Mouse (Mus musculus) T-helper 2 cell (primary cell): ENCODE results near the gene Rnf38.

Experiments used
- in situ Hi-C: fragments of 300-600 bp; cut with MboI, MseI; formaldehyde crosslinking; loops from one replicate; pipeline ENCODE4 v1.15.1; 2025; ENCODE audit warnings: high pct_unique_total_duplicates

Rnf38 gene

DNA sequence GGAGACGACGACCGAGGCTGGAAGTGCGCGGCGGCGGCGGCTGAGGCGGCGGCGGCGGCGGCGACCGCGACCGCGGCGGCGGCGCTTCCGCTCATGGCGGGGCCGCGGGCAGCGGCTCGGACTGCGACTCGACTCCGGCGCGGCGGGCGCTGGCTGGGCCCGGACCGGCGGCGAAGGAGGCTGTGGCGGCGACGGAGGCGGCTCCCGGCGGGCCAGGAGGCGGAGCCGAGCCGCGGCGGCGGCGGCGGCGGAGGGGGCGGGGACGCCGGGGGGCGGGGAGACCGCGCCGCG is at the start of gene Rnf38:
Rnf38 (minus strand) TSS at position 77 of the 291 bp plus-strand sequence.
- in situ Hi-C loops, result no loop called here

- in situ Hi-C loops, result no loop called here
These were observed 48.1 kb upstream of the Rnf38 start for GRCm38 (mm10) chr4:44281597-44282265.

DNA sequence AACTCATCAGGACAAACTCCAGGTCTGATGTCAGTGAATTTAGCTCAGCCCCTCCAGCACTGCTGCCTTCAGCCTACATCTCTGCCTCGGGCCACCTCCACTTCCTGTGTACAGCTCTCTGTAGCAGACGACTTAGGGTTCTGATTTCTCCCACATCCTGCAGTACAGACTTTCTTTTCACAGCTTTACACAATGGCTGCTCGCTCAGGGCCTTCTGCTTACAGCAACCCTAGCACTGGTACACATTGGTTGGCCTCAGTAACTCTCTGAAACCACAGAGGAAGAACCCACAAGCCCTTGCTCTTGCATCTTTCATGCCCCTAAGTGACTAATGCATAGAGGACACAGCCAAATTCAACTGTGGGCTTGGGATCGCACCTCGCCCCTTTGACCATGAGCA is 37.5 kb upstream of the Rnf38 start:
- in situ Hi-C loops, result no loop called here

- in situ Hi-C loops, result no loop called here
These were observed 35.8 kb upstream of the Rnf38 start for GRCm38 (mm10) chr4:44269376-44269817.

- in situ Hi-C loops, result no loop called here
These were observed 33.8 kb upstream of the Rnf38 start for GRCm38 (mm10) chr4:44267437-44267836.

- in situ Hi-C loops, result no loop called here
These were observed 31.9 kb upstream of the Rnf38 start for GRCm38 (mm10) chr4:44265500-44265899.

DNA sequence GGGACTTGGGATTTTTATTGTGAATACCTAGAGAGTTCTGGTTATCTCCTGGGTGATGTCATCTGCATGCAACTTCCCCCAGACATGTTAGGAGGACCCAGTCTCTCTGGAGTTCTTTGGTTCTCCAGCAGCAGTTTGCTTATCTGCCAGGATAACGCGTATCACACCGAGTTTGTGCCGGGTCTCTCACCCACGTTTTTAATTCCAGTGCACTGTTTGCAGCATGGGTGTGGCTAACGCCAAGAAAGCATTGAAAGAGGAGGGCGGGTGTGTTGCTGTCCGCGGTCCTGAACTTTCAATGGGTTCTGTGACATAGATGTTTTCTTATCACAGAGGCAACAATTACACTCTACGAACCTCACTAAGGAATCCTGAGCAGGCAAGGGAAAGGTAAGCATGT is 26.7 kb upstream of the Rnf38 start:
- in situ Hi-C loops, result no loop called here

GRCm38 (mm10) chr4:44259126-44259525 is 25.5 kb upstream of the Rnf38 start:
- in situ Hi-C loops, result no loop called here

GRCm38 (mm10) chr4:44254579-44254978 is 21.0 kb upstream of the Rnf38 start:
- in situ Hi-C loops, result no loop called here

GRCm38 (mm10) chr4:44253191-44253590 is 19.6 kb upstream of the Rnf38 start:
- in situ Hi-C loops, result no loop called here

- in situ Hi-C loops, result no loop called here
These were observed 18.7 kb upstream of the Rnf38 start for GRCm38 (mm10) chr4:44251966-44252916.

DNA sequence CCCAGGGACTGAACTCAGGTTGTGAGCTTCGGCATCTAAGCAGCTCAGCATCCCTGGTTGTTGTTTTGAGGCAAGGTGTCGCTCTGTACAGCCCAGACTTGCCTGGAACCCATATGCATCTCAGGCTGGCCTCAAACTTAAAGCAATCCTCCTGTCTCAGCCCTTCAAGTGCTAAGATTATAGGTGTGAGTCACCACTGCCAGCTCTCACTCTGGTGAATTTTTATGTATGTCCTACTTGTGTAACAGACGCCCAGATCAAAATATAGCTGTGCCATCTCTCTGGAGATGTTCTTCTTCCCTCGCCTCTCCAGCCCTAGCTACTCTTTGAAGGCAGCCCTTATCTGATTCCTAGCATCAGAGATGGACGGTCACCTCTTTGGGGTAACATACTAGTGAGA is 17.9 kb upstream of the Rnf38 start:
- in situ Hi-C loops, result no loop called here

- in situ Hi-C loops, result no loop called here
These were observed 16.1 kb upstream of the Rnf38 start for GRCm38 (mm10) chr4:44249705-44250104.

DNA sequence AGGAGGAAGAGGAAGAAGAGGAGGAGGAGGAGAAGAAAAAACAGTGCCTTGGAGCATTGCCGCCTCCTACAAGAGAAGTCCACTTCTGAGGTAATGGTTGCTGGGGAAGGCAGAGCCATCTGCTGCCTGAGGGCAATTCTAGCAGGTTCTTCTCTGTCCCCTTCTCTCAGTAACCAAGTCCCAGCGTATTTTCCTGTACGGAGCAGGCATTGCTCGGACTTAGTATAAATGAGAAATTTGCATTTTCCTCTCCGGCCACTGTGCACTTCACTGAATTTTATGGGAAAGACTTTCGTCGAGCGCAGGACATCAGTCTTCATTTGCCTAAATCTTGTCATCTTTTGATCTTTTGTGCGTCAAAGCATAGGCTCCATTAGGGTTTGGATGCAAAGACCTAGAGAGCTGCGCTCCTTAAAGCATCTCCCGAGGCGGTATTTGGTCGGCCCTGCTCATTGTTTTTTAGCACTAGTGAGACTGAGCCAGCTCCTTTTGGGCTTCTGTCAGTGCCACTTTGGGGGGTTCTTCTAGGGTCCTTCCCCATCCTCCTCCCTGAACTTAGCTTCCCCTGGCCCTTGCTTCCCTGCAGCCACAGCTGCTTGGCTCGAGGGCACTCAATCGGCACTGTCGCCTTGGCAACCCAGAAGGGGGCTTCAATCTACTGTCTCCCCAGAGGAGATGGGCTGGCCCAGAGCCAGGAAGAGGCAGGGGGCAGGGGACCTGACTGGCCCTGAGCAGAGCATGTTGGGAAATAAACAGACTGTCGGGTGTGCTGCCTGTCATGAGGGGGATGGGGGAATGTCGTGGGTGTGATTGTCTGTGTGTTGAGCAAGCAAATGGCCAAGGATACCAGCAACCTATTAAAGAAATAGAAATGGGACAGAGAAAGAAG is 13.7 kb upstream of the Rnf38 start:
- in situ Hi-C loops, result no loop called here

- in situ Hi-C loops, result no loop called here
These were observed 12.7 kb upstream of the Rnf38 start for GRCm38 (mm10) chr4:44246285-44246684.

DNA sequence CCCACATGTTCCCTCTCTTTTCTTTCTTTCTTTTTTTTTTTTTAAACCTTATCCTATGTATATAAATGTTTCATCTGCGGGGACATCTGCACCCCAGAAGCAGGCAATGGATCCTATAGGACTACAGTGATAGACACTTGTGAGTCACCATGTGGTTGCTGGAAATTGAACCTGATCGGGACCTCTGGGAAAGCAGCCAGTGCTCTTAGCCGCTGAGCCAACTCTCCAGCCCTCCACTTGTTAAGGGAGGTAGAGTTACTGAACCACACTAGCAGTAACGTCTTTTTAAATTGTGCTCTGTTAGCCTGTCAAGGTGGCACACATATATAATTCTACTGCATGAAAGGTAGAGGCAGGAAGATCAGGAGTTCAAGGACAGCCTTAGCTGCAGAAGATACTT is 8.0 kb upstream of the Rnf38 start:
- in situ Hi-C loops, result no loop called here

- in situ Hi-C loops, result no loop called here
These were observed 2.4 kb upstream of the Rnf38 start for GRCm38 (mm10) chr4:44235946-44236345.

- in situ Hi-C loops, result no loop called here
These were observed 646 bp upstream of the Rnf38 start for GRCm38 (mm10) chr4:44234004-44234866.

DNA sequence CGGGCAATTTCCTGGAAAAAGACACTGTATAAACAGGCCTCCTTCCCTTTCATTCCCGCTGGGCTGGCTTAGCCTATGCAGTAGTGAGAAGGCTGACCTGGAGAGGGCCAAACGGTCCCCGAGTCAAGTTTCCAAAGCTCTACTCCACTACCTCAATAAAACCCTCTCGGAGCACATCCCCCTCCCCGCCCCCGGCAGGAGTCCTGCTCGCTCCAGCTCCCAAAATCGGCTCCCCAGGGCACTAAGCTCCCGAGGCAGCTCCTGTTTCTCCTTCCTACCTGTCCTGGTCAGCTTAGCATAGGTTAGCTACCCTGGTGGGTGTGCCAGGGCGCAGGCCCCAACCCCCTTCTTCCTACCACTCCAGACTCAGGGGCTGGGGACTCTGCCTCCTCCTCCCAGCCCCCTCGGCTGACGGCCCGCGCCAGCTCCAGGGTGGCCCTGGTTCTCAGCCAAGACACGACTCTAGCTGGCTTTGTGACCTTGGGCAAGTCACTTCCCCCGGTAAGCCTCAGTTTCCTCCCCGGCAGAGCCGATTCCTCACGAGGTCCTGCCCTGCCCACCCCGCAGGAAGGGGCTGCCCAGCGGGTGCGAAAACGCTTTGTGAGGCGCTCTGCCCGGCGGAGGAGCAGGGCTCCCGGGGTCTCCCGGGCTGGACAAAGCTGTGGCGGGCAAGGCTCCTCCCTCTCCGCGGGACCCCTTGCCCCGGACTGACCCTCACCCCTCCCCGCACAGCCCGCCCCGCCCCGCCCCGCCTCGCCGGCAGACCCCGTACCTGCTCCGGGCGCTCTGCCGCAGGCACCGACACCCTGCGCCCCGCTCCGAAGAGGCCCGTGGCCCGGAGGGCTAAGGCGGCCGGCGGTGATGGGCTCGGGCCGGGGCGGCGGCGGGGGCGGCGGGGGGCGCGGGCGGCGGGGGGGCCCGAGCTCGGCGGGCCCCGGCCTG is 547 bp downstream of the Rnf38 start:
- in situ Hi-C loops, result no loop called here

DNA sequence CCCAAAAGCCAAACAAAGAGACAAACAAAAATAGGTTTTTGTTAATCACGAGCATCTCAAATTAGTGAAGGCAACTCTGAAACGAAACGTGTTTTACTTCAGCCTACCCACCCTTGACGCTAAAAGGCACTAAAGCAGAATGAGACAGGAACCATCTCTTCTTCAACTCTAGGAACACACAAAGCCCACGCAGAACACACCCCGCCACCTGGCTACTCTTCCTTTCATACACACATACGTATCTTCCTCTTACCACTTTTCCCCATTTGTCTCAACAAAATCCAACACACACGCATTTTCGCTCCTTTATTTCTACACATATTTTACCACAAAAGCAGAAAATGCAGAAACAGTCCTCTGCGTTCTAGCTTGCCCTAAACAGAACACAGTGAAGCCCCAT is 8.5 kb downstream of the Rnf38 start:
- in situ Hi-C loops, result loop anchor here (5.0 kb wide), 1 partner anchor 43 kb away; no protein-coding TSS in a partner anchor
